Mouse (Mus musculus): Measurements from ENCODE around the gene Nipal4.

The Nipal4 gene

DNA sequence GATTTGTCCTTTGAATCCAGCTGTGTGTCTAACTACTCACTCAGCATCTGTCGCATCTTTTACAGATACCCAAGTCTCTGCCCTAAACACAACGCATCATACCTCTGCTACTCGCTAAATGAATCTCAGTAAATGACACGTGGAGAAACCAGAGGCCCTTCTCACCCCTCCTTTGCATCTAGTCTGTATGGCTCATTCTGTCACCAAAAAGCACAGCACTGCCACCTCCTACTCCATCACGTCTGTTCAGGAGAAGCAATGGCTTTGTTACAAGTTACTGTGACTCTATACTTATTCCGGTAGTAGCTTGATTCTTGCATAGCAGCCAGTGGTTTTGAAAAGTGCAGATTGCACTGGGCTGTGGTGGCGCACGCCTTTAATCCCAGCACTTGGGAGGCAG, 9.4 kb downstream of the Nipal4 start:
- no peak for DNase-seq

DNA sequence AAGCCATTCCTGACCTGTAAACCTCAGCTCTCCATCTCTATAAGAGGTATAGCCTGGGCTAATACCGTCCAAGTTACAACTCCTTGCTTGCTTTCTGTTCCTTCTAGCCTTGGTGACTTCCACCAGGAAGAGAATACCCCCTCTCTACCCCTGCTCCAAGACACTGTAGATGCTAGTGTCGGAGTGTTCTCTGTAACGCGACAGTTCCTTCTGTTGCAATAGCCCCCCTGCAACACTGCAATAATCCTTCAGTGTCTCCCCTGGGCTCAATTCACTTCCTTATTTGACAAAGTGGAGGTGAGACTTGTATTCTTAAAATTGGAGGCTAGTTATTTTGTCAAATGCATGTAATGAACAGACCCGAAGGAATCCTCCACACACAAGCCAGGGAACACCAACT, 19.7 kb downstream of the Nipal4 start:
- no peak for DNase-seq

DNA sequence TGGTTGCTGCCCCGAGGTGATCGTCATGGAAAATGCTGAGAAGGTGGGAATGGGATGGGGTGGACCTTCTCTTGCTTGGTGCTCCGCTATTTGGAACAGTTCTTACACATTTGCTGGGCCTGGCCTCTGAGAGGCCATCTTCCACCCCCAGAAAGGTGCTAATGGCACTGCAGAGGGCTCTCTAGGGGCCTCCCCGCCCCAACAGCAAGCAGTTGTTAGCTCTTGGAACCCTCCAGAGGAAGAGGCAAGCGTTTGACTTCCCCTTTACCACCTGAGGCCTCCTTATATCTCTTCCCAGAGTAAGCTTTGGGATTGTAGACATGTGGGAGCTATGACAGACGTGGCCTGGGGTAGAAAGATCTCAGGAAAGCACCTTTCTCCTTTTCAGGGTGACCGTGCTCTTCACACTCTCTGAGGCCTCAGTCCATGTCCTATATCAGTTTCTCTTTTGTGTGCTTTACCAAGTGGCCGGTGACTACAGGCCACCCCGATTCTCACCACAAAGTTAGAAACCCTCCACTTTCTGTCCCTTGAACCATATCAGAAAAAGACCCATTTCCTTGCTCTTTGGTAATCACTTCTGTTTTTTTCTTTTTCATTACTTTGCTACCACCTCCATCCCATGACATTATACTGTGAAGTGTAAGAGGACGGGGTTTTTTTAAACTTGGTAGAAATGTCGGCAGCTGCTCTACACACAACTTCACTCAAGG, 21.0 kb downstream of the Nipal4 start:
- DNase-seq: peak; percentile 44 to 49

DNA sequence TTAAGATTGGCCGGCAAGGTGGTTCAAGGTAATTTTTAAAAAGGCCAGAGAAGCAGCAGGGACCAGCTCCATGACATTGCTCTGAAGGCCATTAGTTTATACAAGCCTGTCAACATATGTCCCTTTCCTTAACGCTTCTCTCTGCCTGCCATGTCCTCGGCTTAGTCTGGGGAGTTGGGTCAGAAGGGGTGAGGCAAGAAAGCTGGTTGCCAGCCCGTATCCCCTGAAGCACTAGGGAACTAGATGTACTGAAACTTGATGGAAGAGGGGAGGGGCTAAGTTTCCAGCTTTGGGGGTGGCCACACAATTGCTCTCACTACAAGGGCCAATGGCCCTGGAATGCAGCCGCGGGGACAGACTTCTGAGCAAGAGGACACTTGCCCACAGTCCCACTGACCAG, 23.0 kb downstream of the Nipal4 start:
- no peak for DNase-seq

DNA sequence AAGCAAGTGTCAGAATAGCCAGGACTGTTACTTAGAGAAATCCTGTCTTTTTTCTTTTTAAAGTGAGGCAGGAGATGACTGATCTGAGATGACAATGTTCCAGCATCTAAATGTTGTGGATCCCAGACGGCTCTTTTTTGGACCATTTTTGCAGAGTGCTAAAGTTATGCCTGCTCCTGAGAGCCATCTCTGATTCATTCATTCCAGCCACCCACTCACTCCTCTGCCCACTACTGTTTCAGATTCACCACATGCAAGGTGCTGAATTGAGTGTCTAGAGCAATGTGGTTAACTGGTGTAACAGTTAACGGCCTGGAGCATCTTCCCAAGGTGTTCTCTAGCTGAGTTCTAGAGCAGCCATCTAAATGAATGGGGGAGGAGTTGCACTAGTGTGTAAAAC, 31.4 kb downstream of the Nipal4 start:
- no peak for DNase-seq

DNA sequence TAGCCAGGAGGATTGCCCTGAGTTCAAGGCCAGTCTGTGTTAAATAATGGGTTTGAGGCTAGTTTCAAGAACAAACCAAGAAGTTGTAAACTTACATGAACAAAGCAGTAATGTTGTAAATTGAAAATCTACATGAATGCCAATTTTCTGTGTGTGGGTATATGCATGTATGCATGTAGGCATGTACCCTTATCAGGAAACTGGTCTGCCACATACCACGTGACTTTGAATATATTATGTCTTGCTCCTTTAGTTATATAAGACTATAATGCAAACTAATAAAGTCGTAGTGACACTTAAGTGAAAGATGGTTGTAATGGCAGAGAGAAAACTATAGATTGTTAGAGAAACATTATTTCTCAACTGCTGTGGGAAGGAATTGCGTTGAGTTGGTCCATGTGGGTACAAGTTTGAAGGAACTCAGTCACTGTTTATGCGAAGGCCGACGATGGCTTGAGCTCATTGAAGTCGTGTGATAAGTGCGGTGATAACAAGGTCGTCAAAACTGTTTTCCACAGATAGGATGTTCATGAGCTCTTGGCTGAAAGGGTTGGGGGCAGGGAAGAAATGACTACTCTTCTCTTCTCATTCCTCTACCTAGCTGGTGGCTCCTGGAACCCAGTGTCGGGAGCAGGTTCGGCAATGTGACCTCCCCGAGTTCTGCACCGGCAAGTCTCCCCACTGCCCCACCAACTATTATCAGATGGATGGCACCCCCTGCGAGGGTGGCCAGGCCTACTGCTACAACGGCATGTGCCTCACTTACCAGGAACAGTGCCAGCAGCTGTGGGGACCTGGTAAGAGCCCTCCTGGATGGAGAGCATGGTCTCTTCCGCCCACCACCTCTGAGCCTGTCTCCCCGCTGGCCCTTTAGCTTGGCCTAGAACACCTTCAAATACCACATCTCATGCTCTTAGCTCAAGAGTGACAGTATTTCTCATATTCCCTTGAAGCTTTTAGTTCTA, 35.0 kb downstream of the Nipal4 start:
- no peak for DNase-seq

DNA sequence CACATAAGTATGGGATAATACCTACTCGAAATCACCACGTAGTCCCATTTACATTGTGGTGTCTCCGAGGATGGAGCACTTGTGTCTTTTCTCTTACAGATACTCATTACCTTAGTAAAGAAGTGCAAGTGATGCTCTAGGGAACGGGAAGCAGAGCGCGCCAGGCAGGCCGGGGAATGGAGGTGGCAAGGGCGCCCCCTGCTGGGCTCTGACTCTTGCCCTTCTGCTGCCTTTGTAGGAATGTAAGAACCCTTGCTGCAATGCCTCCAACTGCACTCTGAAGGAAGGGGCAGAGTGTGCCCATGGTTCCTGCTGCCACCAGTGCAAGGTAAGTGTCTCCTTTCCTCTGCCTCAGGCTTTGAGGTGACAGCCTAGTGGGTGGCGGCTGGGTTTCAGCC, 37.8 kb downstream of the Nipal4 start:
- DNase-seq: peak; percentile 80 to 91

DNA sequence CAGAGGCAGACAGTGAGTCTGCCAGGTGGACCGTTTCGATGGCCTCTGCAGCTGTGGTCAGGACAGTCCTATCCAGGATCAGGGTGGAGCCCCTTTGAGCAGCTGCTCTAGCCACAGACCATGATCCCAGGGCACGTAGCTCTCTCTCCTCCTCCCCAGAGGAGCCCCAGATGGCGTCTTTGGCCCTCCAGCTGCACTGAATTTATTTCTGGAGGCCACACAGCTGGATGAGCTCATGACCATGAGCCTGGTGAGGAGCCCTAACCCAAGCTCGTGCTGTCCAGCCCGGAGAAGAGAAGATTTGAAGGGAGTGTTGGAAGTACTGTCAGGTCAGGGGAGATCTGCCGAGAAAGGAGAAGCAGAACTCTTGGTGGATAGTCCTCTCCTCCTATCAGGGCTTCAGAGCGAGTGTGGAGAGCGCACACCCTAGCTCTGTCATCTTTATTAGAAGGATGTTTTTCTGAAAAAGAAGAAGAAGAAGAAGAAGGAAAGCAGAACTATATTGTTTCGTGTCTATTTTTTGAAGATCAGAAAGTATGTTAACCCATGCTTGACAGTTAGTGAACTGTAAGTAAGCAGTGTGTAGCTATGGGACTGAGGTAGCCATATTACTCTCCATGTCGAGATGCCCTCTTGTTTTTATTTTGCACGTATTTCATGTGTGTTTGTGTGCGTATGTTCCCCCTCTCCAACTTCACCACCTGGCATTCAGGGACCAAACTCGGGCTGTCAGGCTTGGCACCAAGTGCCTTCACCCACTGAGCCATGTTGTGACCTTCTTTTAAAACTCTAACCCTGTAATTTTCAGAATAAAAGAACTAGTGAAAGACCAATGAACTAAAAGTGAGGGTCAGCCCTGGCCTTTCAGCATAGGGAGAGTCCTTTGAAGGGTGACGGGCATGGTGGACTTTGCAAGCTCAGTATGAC, 38.4 kb downstream of the Nipal4 start:
- peak; percentile 47 to 54 for DNase-seq

DNA sequence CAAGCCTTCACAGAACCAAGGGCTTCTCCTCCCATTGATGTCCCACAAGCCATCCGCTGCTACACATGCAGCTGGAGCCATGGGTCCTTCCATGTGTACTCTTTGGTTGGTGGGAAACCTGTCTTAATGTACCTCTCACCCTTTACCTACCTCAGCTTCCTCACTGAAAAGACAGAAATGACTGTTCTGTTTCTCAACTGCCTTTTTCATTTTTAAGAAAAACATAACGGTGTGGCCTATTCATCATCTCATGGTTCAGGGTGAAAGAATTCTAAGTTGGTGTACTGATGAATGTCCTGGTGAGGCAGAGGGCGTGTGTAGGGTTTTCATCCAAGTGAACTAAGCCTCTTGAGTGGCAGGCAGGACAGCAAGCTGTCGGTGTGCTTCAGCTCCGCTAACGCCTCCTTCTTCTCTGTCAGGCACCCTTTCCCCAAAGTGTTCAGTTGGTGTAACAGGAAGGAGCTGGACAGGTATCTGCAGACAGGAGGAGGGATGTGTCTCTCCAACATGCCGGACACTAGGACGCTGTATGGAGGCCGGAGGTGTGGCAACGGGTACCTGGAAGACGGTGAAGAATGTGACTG, 39.4 kb downstream of the Nipal4 start:
- DNase-seq: peak in 1 of 2 experiments; percentile 25

DNA sequence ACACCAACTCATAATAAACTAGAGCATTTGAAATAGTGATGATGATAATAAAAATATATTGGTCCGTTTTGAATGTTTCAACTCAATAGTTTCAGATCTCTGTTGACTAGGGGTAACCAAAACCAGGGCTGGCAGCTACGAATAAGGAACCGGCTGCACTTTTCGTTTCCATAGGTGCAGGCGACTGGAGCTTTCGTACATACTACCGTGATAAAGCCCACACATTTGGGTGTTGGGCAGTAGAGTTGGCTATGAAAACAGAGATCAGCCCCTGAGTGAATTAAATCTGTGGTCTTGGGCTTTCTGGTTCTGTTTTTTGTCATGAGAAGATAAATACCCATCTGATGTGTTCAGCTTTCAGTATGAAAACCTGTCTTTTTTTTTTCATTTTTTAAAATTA, 40.0 kb downstream of the Nipal4 start:
- no peak for DNase-seq

DNA sequence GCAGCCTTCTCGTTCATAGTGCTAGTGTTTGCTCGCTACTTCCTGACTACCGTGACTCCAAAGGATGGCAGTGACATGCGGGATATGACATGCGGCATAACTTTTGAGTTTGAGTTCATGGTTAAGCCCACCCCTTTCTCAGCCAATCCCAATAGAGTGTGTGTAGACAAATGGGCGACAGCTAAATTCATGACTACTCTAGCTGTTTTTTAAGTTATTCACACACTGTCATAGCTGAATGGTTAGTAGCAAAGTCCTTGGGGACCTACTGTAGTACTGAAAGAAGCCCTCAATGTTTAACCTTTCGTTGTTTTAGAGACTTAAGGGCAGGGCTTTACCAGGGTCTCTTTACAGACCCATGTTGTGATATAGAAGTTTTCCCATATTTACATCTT, 40.5 kb downstream of the Nipal4 start:
- no peak for DNase-seq

DNA sequence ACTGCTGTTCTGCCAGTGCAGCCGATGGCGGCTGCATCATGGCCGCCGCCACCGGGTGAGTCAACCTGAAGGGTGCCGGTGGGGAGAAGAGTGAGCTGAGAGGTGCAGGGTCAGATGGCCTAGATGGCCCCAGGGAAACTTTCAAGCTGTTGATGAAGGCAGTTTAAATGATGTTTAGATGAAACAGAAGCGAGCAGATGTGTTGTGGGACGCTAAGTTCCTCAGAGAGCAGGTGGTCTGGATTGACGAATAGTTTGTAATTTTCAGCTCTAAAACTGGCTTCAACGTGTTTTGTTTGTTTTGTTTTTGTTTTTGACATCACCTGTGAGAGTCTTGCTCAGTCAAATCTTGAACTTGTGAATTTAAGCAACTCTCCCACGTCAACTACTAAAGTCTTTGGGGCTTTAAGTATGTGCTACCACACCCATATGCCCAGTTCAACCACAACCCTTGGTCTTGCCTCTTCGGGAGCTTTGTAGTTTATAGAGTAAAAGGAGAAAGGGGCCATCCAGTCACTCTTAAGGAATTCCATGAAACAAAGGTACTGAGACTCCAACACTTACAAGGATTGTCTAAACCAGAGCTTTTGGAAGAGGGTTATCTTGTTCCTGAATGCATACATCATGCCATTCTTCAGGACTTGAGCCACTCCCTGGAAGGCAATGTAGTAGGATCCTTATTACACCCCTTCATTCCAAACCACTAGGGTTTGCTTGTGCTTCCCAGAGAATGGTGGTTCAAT, 41.0 kb downstream of the Nipal4 start:
- no peak for DNase-seq

DNA sequence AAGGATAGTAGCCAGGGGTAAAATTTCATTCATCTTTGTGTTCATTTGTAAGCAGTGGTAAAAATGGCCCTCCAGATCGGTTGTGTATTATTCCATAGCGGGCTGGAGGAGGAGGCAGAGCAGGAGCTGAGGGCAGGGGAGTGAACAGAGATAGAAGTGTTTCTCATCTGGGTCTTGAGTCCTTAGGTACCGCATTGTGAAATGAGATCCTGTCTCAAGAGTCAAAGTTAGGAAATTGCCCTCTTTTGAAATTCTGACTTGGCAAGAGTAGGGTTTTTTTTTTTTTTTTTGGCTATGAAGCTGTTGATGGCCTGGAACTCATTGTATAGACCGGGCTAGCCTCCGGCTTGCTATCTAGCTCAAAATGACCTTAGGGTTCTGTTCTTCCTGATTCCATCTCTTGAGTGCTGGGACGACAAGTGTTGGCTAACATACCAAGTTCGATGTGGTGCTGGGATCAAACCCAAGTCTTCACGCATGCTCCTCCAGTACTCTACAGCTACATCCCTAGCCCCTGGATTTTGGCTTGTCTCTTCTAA, 42.9 kb downstream of the Nipal4 start:
- DNase-seq: no peak

DNA sequence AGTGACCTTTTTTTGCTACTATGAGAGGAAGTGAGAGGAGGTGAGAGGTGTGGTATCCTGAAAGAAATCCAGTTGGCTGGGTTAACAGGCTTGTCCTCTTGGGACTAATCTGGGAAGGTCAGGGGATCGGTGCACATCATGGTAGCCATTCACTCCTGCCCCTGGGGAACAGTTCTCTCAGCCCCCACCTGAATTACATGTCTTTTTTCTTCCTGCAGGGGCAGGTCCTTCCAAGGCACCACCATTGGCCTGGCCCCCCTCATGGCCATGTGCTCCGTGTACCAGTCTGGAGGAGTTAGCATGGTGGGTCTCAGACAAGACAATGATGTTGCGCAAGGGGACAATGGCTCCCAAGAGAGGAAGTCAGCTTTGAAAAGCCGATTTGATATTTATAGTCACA, 43.4 kb downstream of the Nipal4 start:
- DNase-seq: no peak

DNA sequence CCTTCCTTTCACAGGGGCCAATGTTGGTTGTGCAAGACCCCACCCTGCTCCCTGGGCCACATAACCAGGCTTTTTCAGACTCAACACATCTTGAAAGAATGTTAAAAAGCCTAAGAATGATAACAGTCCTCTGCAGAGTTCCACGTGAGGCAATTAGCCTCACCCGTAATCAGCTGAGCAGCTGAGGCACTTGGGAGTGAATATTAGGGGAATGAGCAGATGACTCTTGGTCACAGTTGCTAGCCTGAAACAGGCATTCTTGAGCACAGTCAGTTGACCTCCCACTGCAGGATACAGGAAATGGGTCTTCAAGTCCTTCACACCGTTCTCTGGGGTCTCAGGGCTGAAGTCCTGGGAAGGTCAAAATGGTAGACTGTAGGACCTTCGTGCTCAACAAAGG, 44.6 kb downstream of the Nipal4 start:
- no peak for DNase-seq

DNA sequence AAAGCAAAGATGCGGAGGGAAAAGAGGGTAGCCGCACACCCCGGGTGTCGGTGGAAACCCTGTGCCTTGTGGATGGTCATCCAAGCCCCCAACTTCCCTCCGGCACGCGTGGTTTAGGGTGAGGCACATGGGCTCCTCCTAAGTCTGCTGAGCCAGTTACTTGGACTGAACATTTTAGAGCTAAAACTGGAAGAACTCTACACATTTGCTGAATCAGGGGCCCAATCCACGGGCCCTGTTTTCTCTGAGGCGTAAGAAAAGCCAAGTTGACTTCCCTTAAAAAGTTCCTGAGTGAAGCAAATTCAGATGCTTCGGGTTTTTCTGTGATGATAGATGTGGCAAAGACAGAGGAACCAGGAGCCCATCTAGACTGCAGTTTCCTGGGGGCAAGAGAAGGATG, 46.2 kb downstream of the Nipal4 start:
- DNase-seq: no peak

DNA sequence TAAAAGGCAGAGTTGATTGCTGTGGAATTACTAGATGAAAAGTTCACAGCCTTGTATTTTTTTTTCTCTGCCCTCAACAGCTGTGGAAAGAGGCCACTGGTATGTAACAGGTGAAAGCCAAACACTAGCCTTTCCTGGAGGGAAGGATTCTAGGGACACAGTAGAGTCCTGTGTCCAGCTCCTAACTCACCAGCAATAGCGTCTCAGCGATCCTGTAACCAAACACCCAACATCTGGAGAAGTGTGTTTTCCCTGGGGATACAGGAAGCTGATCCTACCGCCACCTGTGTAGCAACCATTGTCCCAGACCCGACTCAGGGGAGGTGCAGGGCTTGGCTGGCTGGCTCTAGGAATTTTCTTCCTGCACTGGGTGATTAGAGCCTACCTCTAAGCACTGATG, 46.7 kb downstream of the Nipal4 start:
- no peak for DNase-seq

DNA sequence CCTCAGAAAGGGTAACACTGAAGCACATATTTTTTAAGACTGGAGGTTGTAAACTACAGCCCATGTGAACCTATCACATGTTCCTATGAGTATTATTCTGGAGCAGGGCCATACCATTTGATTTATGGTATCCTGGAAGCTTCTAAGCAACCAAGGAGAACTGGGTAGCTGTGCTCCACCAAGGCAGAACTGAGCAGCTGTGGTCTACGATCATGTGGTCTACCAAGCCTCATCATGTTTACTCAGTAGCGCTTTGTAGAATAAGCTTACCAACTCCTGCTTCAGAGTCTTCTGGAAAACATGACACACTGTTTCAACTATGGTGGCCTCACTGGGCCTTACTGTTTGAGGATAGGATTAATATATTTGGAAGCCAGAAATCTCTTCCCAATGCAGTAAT, 49.8 kb downstream of the Nipal4 start:
- no peak for DNase-seq

DNA sequence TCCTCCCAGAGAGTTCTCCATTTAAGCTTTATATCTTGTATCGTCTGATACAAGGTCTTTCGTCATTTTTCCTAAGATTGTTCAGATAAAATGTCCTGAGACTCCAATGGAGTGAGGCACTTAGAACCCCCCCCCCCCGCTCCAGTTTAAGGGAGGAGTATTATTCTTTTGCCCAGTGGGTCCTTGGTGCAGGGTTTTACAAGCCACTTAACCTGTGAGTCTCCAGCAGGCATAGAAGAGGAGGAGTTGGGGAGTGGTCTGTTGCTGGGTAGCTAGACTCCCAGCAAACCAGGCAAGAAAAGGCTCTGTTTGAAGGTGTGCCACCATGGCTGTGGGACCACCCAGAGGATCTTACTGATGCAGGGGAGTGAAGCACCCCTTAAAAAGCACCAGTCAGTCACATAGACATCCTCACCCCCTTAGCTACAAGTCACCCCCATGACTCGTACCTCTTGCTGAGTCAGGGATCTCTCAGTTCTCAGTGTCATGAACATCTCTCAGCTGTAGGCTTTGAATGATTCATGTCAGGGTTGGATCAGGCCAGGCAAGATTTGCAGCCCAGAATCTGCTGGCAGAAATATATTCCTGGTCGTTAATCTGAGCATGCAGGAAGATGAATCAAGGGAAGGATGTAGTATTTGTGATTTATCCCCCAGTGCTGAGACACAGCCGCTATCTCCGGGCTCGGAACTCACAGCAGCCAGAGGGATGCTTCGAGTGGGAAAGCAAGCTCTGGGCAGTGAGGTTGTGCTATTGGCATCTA, 50.7 kb downstream of the Nipal4 start:
- no peak for DNase-seq

DNA sequence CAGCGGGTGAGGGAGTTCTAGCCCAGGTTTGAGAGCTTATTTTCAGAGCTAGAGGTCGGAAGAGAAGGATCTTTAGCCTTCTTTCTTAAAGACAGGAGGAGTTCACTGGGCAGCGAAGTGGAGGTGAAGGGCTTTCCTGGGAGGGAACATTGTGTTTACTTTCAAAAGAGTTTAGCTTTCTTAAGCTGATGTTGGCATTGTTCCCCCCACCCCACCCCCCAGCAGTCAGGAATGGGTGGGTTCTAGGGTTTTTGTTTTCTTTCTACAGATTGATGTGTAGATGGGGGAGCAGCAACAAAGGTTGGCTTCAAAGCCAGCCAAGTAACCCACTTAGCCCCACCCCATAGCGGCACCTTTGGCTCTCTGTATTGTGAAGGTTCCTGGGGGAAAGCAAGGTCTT, 51.3 kb downstream of the Nipal4 start:
- DNase-seq: no peak

DNA sequence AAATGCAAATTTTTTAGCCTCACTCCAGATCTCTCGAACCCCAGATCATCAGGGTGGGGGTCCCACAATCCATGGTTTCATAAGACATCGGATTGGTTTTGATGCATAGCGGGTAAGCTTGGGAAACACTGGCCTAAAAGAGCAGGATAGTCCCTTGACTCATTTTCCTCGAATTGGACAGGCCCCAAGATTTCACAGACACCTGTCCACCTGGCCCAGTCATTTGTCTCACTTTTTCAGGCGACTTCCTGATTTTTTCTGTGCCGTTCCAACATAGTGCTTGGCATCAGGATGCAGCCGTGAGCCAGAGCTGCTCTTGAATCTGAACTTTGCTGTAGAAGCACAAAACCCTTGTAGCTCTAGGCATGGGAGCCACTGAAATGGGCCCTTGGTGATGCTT, 52.1 kb downstream of the Nipal4 start:
- DNase-seq: no peak

All from spleen, adult 18-20 months (tissue).